Mouse (Mus musculus) adrenal gland, adult 10 weeks (tissue): ENCODE results near the gene Prp2. TPM values are rescaled to one million over a fixed set of nuclear protein-coding genes. Genes with fewer than 3 reads are reported as not detected.

Experiments used
- polyA plus RNA-seq: library from polyadenylated mRNA; stranded (reverse); fragments of 350-450 nt; fragmentation: Illumina TruSeq; extraction: RNeasy Lipid Tissue Mini Kit (QIAGEN cat#74804); gene quantifications from one replicate; pipeline ENCODE4 v1.2.3, GENCODE M21; 2014; ENCODE audit warnings: low read depth, low replicate concordance

The Prp2 gene
- not detected for polyA plus RNA-seq

GRCm38 (mm10) chr6:132595613-132596012 lies at the start of gene Prp2:
Gene Prp2 (plus strand): TSS chr6:132595913.

DNA sequence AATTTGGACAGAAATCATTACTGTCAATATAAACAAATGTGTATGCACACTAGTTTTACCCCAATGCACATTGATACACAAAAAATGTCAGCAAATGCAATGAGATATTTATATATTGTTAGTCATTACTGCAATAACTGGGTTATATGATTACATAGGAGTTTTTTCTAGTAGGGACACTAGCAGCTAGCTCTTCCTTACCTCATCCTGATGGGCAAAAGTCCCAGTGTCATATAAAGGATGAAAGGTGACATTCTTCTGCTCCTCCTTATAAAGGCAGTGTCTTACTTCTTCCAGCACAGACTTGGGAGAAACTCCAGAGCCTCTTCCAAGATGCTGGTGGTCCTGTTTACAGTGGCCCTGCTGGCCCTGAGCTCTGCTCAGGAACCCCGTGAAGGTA lies 26.2 kb upstream of the Prp2 start, which contains the start of gene Prh1:
Prh1 (plus strand) TSS at position 301 of the 400 bp plus-strand sequence.

Other genes starting within 250 kb of the Prp2 start
- gene Gm8882, start 231.8 kb upstream of the Prp2 start, polyA plus RNA-seq: not detected
- gene Prh1, start 26.1 kb upstream of the Prp2 start, polyA plus RNA-seq: not detected
- not detected for gene A630073D07Rik, start 55.6 kb downstream of the Prp2 start, polyA plus RNA-seq
- gene Tas2r120, start 61.0 kb downstream of the Prp2 start, polyA plus RNA-seq: not detected
- not detected for gene Tas2r121, start 105.1 kb downstream of the Prp2 start, polyA plus RNA-seq
- gene Tas2r122, start 116.0 kb downstream of the Prp2 start, polyA plus RNA-seq: not detected
- gene Tas2r115, start 142.1 kb downstream of the Prp2 start, polyA plus RNA-seq: not detected
- gene Tas2r124, start 158.8 kb downstream of the Prp2 start, polyA plus RNA-seq: not detected
- not detected for gene Tas2r102, start 166.2 kb downstream of the Prp2 start, polyA plus RNA-seq
- not detected for gene Tas2r136, start 182.2 kb downstream of the Prp2 start, polyA plus RNA-seq
- not detected for gene Tas2r117, start 206.9 kb downstream of the Prp2 start, polyA plus RNA-seq